Mouse (Mus musculus) heart, adult 9 months (tissue): Measurements from ENCODE around the gene Grhl3.

Experiments used
- DNase-seq, 2 experiments: peaks; one replicate each; pipeline ENCODE4 v3.0.0; 2022; ENCODE audit warnings: low spot score in 2 of 2

The Grhl3 gene

GRCm38 (mm10) chr4:135575365-135576140, 2.1 kb upstream of the Grhl3 start:
- no peak for DNase-seq

- no peak for DNase-seq
Observed at GRCm38 (mm10) chr4:135572276-135572675, 1.2 kb downstream of the Grhl3 start.

- no peak for DNase-seq
Observed at GRCm38 (mm10) chr4:135571037-135571550, 2.3 kb downstream of the Grhl3 start.

GRCm38 (mm10) chr4:135570152-135571036, 3.0 kb downstream of the Grhl3 start:
- no peak for DNase-seq

- no peak for DNase-seq
Observed at GRCm38 (mm10) chr4:135569201-135569600, 4.2 kb downstream of the Grhl3 start.

- peak in 1 of 2 experiments; percentile 17 for DNase-seq
Observed at GRCm38 (mm10) chr4:135567484-135567883, 5.9 kb downstream of the Grhl3 start.

GRCm38 (mm10) chr4:135567042-135567441, 6.4 kb downstream of the Grhl3 start:
- DNase-seq, result peak; percentile 47

- DNase-seq, result peak; percentile 81 to 83
Observed at GRCm38 (mm10) chr4:135565400-135565799, 8.0 kb downstream of the Grhl3 start.

GRCm38 (mm10) chr4:135563794-135564193, 9.6 kb downstream of the Grhl3 start:
- no peak for DNase-seq

GRCm38 (mm10) chr4:135549323-135549722, 24.1 kb downstream of the Grhl3 start:
- DNase-seq, result no peak

GRCm38 (mm10) chr4:135548521-135549077, 24.8 kb downstream of the Grhl3 start:
- no peak for DNase-seq

GRCm38 (mm10) chr4:135548108-135548507, 25.3 kb downstream of the Grhl3 start:
- DNase-seq, result no peak

- no peak for DNase-seq
Observed at GRCm38 (mm10) chr4:135547551-135547950, 25.9 kb downstream of the Grhl3 start.

- DNase-seq, result no peak
Observed at GRCm38 (mm10) chr4:135546793-135547192, 26.6 kb downstream of the Grhl3 start.

- no peak for DNase-seq
Observed at GRCm38 (mm10) chr4:135546008-135546407, 27.4 kb downstream of the Grhl3 start.

GRCm38 (mm10) chr4:135545080-135545511, 28.3 kb downstream of the Grhl3 start:
- peak; percentile 35 to 51 for DNase-seq

- no peak for DNase-seq
Observed at GRCm38 (mm10) chr4:135544284-135544683, 29.1 kb downstream of the Grhl3 start.

GRCm38 (mm10) chr4:135540057-135540456, 33.4 kb downstream of the Grhl3 start:
- no peak for DNase-seq

GRCm38 (mm10) chr4:135539056-135539455, 34.4 kb downstream of the Grhl3 start:
- no peak for DNase-seq

GRCm38 (mm10) chr4:135535021-135535420, 38.4 kb downstream of the Grhl3 start:
- no peak for DNase-seq

- DNase-seq, result no peak
Observed at GRCm38 (mm10) chr4:135533001-135533400, 40.4 kb downstream of the Grhl3 start.
